Mouse (Mus musculus) bone marrow, adult 2 months (tissue): ENCODE data around the gene Ncoa5.

Experiments
- CTCF ChIP-seq: fragments of 200-500 bp; IDR thresholded peaks from 2 replicates; pipeline ENCODE4 v1.5.1; 2011; ENCODE audit warnings: low read length, control low read depth; ENCODE audit not compliant: control insufficient read depth, insufficient read depth
- POLR2A ChIP-seq: fragments of 200-500 bp; IDR thresholded peaks from 2 replicates; pipeline ENCODE4 v1.6.1; 2011; ENCODE audit warnings: low read depth, mild to moderate bottlenecking, control low read depth, low read length, borderline replicate concordance; ENCODE audit not compliant: control insufficient read depth

GRCm38 (mm10) chr2:165027163-165027562 lies 7.5 kb downstream of the Ncoa5 start:
- TF ChIP-seq CTCF, result no peak
- TF ChIP-seq POLR2A, result no peak
